Mouse (Mus musculus): ENCODE results near the gene Rab40c. TPM values are rescaled to one million over a fixed set of nuclear protein-coding genes. Genes with fewer than 3 reads are reported as not detected.

Rab40c gene
- polyA plus RNA-seq, 1 experiment from 2014 or later = 49.3 TPM

DNA sequence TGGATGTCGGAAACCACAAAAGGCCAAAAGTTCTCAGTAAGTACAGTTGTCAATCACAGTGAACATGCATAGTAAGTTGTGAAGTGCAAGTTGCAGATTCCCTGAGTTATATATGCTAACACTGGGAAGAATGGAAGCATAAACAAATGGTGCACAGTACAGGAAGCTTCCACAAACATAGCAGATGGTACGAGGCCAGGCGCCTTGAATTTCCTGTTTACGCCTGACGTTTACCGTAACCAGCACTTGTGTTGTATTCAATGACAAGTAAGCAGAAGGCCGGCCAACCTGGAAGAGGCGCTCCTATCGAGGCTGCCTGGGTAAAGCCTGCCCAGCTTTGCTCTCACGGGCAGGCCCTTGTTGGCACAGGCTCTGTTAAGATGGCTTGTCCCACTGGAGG, 32.1 kb downstream of the Rab40c start:
- H3K4me3 ChIP-seq = no peak overlapping the region
- H3K27me3 ChIP-seq (replicated peaks) = no peaks in the 10 kb centered on the region
- H3K36me3 ChIP-seq = peaks cover 50% of the 10 kb centered on the region
- H3K9me3 ChIP-seq = no peaks in the 10 kb centered on the region
- 0 out of 2 replicates have a peak, but pooled peaks cover 3% of the 10 kb centered on the region for H3K4me1 ChIP-seq
- H3K4me2 ChIP-seq (replicated peaks) = no peak overlapping the region
- H3K9ac ChIP-seq = no peak overlapping the region
- 95% methylated on average over 10 of the region's 10 CpGs for WGBS
- H3K27ac ChIP-seq = no peak overlapping the region
- no peak for ATAC-seq (ENCODE audit: low FRiP score, low read depth)

DNA sequence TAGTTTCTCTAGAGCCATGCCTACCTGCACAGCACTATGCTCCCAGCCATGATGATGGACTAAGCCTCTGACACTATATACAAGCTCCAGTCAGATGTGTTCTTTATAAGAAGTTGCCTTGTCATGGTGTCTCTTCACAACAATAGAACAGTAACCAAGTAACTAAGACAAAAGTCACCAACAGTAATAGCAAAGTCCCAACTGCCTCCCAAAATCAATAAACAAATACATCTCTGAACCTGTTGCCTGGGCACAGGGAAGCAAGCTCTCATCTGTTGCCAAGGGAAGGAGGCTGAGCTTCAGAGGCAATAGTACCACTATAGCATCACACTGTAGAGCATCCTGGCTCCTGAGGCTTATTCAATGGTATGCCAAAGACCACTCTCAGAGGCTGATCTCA, 32.7 kb downstream of the Rab40c start:
- peaks cover 3% of the 10 kb centered on the region for H3K4me1 ChIP-seq
- H3K9ac ChIP-seq = no peak overlapping the region
- H3K36me3 ChIP-seq = peaks cover 57% of the 10 kb centered on the region
- H3K4me3 ChIP-seq = no peak overlapping the region
- no peaks in the 10 kb centered on the region for H3K27me3 ChIP-seq (replicated peaks)
- ATAC-seq (ENCODE audit: low FRiP score, low read depth) = no peak
- H3K4me2 ChIP-seq (replicated peaks) = no peak overlapping the region
- no peak overlapping the region for H3K27ac ChIP-seq
- no peaks in the 10 kb centered on the region for H3K9me3 ChIP-seq

DNA sequence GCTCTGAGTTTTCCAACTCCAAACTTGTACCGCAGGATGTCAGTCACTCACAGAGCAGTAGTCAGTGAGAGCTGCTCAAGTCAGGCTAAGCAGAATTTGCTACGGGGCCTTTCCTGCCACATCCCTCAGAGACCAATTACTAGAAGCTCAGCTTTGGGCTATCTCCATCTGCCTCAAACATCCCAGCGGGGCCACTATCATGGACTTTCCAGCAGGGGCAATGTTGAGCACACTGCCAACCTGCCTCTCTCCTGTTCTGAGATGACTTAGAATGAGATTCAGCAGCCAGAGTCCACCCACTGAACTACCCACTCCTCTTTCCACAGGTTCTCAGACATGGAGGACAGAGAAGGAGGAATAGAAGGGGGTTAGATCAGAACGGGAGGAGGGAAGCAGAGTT, 33.9 kb downstream of the Rab40c start:
- Histone ChIP-seq H3K9me3 (no peaks in the 10 kb centered on the region), H3K27me3 (replicated peaks) (no peaks in the 10 kb centered on the region), H3K27ac (no peak overlapping the region), H3K36me3 (peaks cover 58% of the 10 kb centered on the region), H3K4me2 (replicated peaks) (no peak overlapping the region), H3K4me3 (no peak overlapping the region), H3K9ac (no peak overlapping the region), H3K4me1 (peaks cover 14% of the 10 kb centered on the region)
- WGBS = 65% methylated on average over 4 of the region's 4 CpGs
- ATAC-seq (ENCODE audit: low FRiP score, low read depth) = no peak

DNA sequence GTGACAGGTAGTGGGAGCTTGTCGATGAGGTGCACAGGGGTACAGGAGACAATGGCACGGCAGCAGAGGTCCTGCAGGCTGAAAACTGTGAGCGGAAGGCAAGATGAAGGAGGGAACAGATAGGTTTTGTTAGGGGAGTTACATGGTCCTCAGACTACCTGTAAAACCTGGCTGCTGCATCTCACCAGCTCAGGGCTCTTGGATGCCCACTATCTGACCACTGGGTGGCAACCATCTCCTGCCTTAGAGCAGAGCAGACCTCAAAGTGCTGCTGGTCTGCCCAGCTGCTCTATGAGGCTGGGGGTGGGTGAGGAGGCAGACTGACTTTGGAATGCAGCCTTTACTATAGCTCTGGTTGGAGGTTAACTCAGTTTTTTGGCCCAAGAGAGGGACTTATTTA, 35.7 kb downstream of the Rab40c start:
- no peak for ATAC-seq (ENCODE audit: low FRiP score, low read depth)
- Histone ChIP-seq H3K27ac (no peak overlapping the region), H3K4me1 (peaks cover 23% of the 10 kb centered on the region), H3K36me3 (peaks cover 56% of the 10 kb centered on the region), H3K4me2 (replicated peaks) (no peak overlapping the region), H3K27me3 (replicated peaks) (no peaks in the 10 kb centered on the region), H3K9me3 (no peaks in the 10 kb centered on the region), H3K4me3 (no peak overlapping the region), H3K9ac (no peak overlapping the region)
- 90% methylated on average over 3 of the region's 3 CpGs for WGBS

DNA sequence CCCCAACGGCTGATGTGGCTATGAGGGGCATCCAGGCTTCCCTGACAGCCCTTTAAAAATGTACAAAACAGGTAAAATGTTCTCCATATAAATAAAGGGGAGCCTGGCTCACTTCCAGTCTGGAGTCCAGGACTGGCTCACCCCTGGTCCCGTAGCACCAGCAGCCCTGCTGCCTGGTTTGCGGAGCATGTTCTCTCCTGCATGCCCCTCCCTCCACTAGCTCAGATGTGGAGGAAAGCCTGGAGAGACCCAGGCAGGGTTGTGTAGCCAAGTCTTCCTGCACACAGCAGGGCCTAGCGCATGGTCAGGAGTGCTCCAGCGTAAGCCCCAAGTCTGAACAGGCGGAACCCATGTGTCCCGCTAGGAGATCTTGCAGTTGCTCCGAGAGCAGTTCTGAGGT, 36.3 kb downstream of the Rab40c start:
- Histone ChIP-seq H3K27me3 (replicated peaks) (no peaks in the 10 kb centered on the region), H3K4me2 (replicated peaks) (no peak overlapping the region), H3K36me3 (peaks cover 58% of the 10 kb centered on the region), H3K27ac (no peak overlapping the region), H3K9me3 (no peaks in the 10 kb centered on the region), H3K4me3 (no peak overlapping the region), H3K9ac (peak overlapping the region; percentile 5; the same call in 1 of the 2 replicates), H3K4me1 (peaks cover 23% of the 10 kb centered on the region)
- ATAC-seq (ENCODE audit: low FRiP score, low read depth) = no peak
- WGBS = 87% methylated on average over 8 of the region's 8 CpGs

DNA sequence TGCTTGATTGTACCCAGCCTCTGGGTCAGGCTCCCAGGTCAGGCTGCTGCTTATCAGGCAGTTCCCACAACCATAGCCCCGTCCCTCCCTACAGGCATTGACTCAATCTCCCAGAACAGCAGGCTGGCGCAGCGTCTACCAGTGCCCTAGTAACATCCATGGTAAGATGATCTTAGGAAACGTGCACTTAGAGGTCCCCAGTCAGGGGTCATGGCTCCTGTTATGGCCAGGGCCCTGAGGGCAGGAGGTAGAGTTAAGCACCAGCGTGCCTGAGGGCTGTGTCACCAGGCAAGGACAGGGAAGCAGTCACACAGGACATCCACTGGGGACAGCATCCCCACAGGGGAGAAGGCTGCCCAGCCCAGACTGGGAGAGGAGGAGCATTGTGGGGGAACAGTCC, 37.2 kb downstream of the Rab40c start:
- no peak overlapping the region for H3K27ac ChIP-seq
- no peaks in the 10 kb centered on the region for H3K9me3 ChIP-seq
- H3K4me2 ChIP-seq (replicated peaks) = no peak overlapping the region
- peaks cover 23% of the 10 kb centered on the region for H3K4me1 ChIP-seq
- no peak overlapping the region for H3K4me3 ChIP-seq
- H3K9ac ChIP-seq = no peak overlapping the region
- H3K27me3 ChIP-seq (replicated peaks) = no peaks in the 10 kb centered on the region
- peaks cover 57% of the 10 kb centered on the region for H3K36me3 ChIP-seq
- no peak for ATAC-seq (ENCODE audit: low FRiP score, low read depth)
- 38% methylated on average over 5 of the region's 5 CpGs for WGBS

DNA sequence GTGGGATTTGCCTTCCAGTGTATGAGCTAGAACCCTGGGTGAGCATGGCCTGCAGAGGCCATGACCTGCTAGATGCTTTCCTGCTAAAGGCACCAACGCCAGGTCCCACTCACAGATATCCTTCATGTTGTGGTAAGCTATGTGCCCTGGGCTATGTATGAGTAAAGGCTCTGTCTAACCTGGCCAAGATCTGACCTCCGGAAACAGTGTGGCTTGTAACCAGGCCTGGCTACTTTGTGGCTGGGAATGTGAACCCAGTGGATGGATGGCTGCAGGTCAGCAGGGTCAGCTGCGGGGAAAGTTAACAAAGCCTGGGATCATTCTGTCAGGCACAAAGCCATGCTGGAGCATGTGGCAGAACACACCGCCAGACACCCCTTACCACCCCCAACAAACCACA, 37.8 kb downstream of the Rab40c start:
- H3K36me3 ChIP-seq = peaks cover 55% of the 10 kb centered on the region
- no peak overlapping the region for H3K4me2 ChIP-seq (replicated peaks)
- no peak overlapping the region for H3K9ac ChIP-seq
- no peaks in the 10 kb centered on the region for H3K27me3 ChIP-seq (replicated peaks)
- H3K4me1 ChIP-seq = peaks cover 28% of the 10 kb centered on the region
- H3K4me3 ChIP-seq = no peak overlapping the region
- H3K27ac ChIP-seq = no peak overlapping the region
- H3K9me3 ChIP-seq = no peaks in the 10 kb centered on the region
- ATAC-seq (ENCODE audit: low FRiP score, low read depth) = no peak
- 10% methylated on average over 4 of the region's 4 CpGs for WGBS

DNA sequence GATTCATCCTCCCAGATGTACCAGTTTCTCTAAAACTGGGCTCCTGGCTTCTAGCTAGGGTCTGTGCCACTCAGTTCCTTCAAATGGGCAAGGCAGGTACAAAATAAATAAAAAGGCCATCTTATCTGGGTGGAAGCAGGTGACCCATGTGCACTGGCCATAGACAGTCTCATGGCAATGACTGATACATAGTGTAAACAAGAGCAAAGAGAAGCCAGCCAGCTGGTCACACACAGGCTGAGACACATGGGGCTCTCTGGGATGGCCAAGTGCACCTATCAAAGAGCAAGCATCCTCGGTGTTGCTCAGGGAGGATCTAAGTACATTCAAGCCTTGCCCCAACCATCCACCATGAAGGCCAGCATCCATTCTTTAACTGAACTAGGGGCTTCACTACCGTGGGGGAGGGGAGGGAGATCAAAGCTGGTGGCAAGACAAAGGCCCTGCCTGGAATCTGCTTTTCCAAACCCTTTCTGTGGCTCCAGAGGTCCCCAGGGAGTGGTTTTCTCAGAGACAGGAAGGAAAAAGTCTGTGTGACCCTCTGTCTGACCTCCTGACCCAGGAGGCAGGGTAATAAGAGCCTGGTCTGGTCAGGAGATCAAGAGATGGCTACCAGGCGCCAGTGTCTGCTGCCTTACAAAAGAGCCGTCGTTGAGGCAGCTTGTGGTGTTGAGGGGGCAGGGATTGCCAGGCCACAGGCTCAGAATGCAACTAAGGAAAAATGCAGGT, 38.5 kb downstream of the Rab40c start:
- Histone ChIP-seq H3K27me3 (replicated peaks) (no peaks in the 10 kb centered on the region), H3K27ac (no peak overlapping the region), H3K4me1 (peaks cover 35% of the 10 kb centered on the region), H3K36me3 (peaks cover 55% of the 10 kb centered on the region), H3K4me3 (no peak overlapping the region), H3K4me2 (replicated peaks) (no peak overlapping the region), H3K9me3 (no peaks in the 10 kb centered on the region), H3K9ac (no peak overlapping the region)
- no peak for ATAC-seq (ENCODE audit: low FRiP score, low read depth)
- 4% methylated on average over 5 of the region's 5 CpGs for WGBS

DNA sequence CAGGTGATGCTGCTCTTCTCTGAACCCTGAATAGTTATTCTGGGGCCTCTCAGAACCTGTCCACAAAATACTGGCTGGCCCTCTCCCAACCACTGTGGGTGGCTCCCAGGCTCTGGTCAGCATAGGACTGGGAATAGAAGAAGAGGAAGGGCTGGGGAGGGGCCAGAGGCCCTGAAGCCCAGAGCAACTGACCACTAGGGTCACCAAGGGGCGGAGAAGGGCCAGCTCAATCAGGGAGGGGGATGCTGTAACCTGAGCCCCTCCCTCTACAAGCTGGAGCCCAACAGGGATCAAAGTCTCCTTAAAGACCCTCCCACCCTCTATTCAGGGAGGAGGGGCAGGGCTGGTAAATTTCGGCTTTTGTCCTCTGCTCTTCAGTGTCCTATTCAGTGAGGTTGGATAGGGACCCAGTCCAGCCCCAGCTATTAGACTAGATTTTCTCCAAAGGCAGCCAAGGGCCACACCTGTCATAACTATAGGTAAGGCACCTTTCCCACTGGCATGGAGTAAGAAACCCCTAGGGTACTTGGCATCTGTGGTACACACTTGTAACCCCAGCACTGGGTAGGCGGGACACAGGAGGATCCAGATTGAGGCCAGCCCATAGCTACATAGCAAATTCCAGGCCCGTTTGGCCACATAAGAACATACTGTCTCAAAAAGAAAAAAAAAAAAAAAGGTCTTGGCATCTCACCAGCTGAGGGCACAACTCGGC, 39.2 kb downstream of the Rab40c start, which contains the start of gene Wfikkn1:
Gene Wfikkn1 (minus strand): TSS at position 663 of the 715 bp plus-strand sequence.
- H3K9me3 ChIP-seq = no peaks in the 10 kb centered on the region
- no peak within 1 kb of the TSS for H3K27ac ChIP-seq
- ATAC-seq (ENCODE audit: low FRiP score, low read depth) = no peak
- peaks cover 55% of the 10 kb centered on the region for H3K36me3 ChIP-seq
- peaks cover 36% of the 10 kb centered on the region for H3K4me1 ChIP-seq
- 9% methylated on average over 5 of the region's 5 CpGs for WGBS
- H3K27me3 ChIP-seq (replicated peaks) = no peaks in the 10 kb centered on the region
- H3K9ac ChIP-seq = no peak within 1 kb of the TSS
- H3K4me3 ChIP-seq = no peak within 1 kb of the TSS
- H3K4me2 ChIP-seq (replicated peaks) = no peak within 1 kb of the TSS

DNA sequence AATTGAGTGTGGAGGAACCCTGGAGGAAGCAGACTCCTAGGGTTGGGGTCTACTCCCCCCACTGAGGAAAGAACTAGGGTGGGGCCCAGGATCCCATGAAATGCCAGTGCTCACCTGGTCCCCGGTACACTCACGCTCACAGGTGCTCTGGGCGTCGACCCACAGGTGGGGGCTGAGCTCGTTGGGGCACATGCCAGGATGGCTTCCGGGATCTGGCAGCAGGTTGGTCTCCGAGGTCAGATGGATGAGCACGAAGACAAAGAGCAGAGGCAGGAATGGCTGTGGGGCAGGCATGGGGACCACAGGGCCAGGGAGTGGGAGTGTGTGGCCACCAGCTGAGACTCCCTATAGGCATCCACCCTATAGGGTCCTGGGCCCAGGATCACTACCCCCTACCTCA, 39.8 kb downstream of the Rab40c start:
- Histone ChIP-seq H3K27ac (no peak overlapping the region), H3K36me3 (peaks cover 54% of the 10 kb centered on the region), H3K4me1 (peaks cover 36% of the 10 kb centered on the region), H3K4me2 (replicated peaks) (no peak overlapping the region), H3K9ac (no peak overlapping the region), H3K9me3 (no peaks in the 10 kb centered on the region), H3K27me3 (replicated peaks) (no peaks in the 10 kb centered on the region), H3K4me3 (no peak overlapping the region)
- 58% methylated on average over 8 of the region's 8 CpGs for WGBS
- ATAC-seq (ENCODE audit: low FRiP score, low read depth) = no peak

DNA sequence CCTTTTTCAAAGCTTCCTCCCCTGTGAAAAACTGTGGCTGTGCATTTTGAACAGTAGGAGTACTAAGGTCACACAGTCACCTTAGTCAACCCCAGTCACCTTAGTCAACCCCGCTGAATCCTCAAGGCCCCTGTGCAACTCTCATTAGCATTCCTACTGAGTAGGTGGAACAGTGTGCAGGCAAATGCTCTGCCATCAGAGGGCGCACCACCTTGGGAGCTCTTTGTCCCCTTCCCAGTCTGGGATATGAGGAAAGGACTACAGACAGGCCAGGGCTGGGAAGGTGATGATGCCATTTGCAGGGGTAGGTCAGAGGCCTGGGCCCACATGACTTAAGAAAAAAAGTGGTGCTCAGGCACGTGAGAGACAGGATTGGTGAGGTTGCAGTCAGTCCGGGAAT, 40.3 kb downstream of the Rab40c start:
- no peaks in the 10 kb centered on the region for H3K27me3 ChIP-seq (replicated peaks)
- H3K27ac ChIP-seq = no peak overlapping the region
- H3K36me3 ChIP-seq = peaks cover 49% of the 10 kb centered on the region
- H3K4me3 ChIP-seq = no peak overlapping the region
- no peak overlapping the region for H3K9ac ChIP-seq
- H3K4me2 ChIP-seq (replicated peaks) = no peak overlapping the region
- no peaks in the 10 kb centered on the region for H3K9me3 ChIP-seq
- WGBS = 30% methylated on average over 4 of the region's 4 CpGs
- peaks cover 36% of the 10 kb centered on the region for H3K4me1 ChIP-seq
- ATAC-seq (ENCODE audit: low FRiP score, low read depth) = no peak

DNA sequence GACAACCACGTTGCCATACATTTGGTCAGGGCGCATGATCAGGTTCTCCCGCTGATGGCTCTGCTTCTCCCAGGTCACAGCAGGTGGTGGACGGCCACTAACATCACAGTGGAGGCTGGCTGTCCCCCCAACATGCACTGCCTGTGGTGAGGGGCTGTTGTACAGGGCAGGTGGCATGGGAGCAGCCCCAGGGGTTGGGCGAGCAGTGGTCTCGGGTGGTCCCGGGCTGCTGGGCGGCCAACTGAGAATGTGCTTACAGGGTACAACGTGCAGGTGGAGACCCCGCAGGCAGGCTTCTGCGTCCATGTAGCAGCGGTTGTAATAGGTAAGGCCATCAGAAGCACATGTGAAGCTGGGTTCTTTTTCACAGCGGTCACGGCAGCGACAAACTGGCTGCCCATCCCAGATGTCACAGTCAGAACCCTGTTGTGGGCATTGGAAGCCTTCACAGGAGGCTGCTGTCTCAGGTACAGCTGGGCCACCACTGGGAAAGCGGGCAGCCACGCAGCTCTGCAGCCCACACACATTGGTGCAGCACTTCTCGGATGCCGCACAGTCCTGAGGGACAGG, 40.8 kb downstream of the Rab40c start:
- WGBS = 86% methylated on average over 19 of the region's 19 CpGs
- Histone ChIP-seq H3K9me3 (no peaks in the 10 kb centered on the region), H3K36me3 (peaks cover 43% of the 10 kb centered on the region), H3K4me2 (replicated peaks) (no peak overlapping the region), H3K4me3 (no peak overlapping the region), H3K27me3 (replicated peaks) (no peaks in the 10 kb centered on the region), H3K9ac (no peak overlapping the region), H3K4me1 (peaks cover 36% of the 10 kb centered on the region), H3K27ac (no peak overlapping the region)
- no peak for ATAC-seq (ENCODE audit: low FRiP score, low read depth)

Data from neural tube, embryonic 12.5 days (tissue).